Mouse (Mus musculus) left cerebral cortex, postnatal 14 days (tissue): Measurements from ENCODE around the gene Tcp10b. TPM values are rescaled to one million over a fixed set of nuclear protein-coding genes. Genes with fewer than 3 reads are reported as not detected.
"Not testable (repeated sequence)": the region's sequence is repeated elsewhere in the genome, so short reads cannot be mapped to it uniquely, and the experiment has no call there.

Source experiments
- DNase-seq, 2 experiments: peaks; one replicate each; pipeline ENCODE4 v3.0.0; 2021 to 2022; ENCODE audit warnings: low spot score in 2 of 2, mixed read lengths in 1 of 2
- intact Hi-C: fragments of 180-260 bp; cut with DNase I; formaldehyde crosslinking; loops from one replicate; pipeline ENCODE4 v1.15.1; 2025
- long read RNA-seq, 2 experiments: library from polyadenylated mRNA; stranded (forward); transcript quantifications; one replicate each; pipeline ENCODE4 v2.0.0; 2021
- total RNA-seq, 2 experiments: library from RNA; stranded (reverse); gene quantifications; 2 replicates each; pipeline ENCODE4 v1.2.3; 2021

The Tcp10b gene
- under 1 TPM in 1 of 2 experiments, not detected in 1; 0.23 TPM for total RNA-seq
- long read RNA-seq, experiment 1, partial matches to known transcripts, result 0 of 1 reads
- long read RNA-seq, experiment 1, other reads (novel, unspliced or antisense), result 1 of 1 reads
- long read RNA-seq, experiment 2, result 0 reads

DNA sequence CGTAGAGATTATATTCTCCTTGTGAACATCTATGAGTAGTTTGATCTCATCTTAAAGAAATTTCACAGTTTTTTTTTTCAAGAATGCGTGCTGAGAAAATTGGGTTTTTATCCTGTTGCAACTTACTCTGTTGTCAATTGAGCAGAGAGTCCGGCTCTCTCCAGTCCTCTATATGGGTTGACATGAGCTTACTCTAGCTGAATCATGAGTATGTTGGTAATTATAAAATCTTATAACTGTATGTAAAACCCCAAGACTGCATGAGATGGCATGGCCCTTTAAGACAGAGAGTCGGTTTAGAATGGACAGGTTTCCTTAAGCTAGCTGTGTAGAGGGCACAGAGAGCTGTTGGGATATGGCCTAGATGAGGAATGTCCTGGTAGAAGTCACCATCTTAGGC is at the start of gene Tcp10b:
TSS of gene Tcp10b (plus strand) at position 301 of the 400 bp plus-strand sequence.
- intact Hi-C loops, DNase-seq: not testable (repeated sequence)

DNA sequence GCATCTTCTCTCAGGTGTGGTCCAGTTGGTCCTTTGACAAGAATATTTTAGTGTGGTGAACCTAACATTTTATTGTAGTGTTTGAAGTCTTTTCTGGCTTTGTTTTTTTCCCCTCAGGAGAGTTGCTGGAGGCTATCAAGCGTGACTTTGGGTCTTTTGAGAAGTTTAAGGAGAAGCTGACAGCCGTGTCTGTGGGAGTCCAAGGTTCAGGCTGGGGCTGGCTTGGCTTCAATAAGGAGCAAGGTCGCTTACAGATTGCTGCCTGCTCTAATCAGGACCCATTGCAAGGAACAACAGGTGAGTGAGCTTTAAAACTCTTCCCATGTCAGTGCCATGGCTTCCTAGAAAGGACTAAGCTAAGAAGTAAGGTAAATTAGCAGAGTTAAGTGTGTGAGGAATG is 47.6 kb upstream of the Tcp10b start:
- intact Hi-C loops, result no loop called here
- DNase-seq, result no peak

DNA sequence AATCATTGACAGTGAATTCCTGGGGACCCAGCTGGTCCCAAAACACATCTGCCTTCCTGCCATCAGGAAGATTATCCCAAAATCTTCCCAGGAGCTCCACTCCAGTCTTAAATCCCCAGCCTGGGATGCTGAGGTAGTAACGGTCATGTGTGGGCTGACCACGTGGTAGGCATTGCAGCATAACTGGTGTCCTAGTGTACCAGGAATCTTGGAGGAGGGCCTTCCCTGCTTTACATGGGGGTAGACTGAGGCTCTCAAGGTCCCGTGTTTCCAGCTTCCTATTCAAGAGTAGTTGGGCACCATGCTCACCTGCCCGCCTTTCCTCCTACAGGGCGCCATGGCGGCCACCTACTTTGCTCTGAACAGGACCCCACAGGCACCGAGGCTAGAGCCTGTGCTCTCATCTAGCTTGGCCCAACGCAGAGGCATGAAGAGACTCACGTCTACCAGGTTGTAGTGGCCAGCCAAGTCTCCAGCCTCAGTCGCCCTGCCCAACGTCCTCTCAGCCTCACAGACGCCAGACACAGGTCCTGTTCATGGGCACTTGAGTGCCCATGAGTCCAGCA is 24.2 kb upstream of the Tcp10b start:
- intact Hi-C loops, DNase-seq: not testable (repeated sequence)

DNA sequence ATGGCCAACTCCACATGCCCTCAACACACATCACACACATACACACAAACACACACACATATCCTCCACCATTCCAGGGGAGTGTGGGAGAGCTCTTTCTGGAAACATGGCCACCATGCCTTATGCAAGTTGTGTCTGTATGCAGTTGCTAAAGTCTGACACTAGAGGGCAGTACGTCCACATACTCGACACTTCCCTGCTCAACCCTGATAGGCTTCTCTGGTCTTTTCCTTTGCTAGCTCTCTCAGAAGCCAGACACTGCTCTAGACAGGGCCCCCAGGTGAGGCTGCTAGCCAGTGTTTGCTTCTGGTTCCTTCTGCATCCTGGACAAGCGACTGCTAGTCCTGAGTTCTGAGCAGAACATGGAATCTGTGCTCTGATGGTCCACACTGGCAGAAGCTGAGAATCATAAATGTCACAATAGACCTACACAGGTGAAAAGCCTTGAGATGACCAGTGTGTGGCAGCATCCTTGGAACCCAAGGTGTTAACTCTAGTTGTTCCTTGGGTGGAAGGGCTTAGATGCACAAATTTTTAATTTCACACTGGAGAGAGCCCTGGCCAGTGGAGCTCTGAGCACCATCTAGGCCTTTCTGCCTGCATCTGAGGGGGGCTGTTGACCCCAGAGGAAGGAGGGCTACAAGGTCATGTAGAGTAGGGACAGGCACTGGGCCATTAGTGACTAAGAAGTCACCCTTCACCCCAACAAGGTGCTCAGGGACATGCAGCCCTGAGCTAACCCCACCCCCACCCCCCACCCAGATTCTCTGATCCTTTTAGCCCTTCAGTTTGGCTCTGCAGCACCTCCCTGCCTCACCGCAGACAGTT is 16.8 kb upstream of the Tcp10b start:
- intact Hi-C loops, result not testable (repeated sequence)
- peak; percentile 73 to 78 for DNase-seq

DNA sequence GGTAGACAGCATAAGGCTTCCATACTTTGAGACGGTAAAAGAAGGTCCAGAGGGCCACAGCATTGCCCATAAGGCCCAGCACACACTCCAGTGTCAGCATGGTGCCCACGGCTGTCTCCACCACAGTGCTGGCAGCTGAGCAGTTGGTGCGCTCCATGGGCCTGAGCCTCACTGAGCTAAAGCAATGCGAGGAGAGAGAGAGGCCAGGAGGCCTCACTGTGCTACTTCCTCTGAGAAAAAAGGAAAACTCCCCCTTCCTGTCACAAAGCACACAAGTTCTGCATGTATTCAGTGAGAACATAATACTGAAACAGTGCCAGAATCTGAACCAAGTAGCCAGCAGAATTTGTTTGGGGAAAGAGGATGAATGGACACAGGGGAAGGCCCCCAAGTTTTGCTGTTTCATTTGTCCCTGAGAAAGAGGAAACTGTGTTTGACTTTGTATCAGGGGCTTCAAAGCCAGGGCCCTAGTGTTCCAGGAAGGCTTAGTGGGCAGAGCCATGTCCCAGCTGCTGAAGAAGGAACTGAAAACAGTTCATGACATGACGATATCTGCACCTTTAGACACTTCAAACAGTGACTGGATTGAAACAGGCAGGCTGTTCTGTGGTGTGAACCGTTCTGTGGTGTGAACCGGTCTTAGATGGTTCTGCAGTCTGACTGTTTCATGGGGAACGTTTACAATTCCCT is 8.6 kb upstream of the Tcp10b start, which contains the start of gene Gpr31b:
TSS of gene Gpr31b (minus strand) at position 173 of the 690 bp plus-strand sequence.
- DNase-seq, intact Hi-C loops: not testable (repeated sequence)

DNA sequence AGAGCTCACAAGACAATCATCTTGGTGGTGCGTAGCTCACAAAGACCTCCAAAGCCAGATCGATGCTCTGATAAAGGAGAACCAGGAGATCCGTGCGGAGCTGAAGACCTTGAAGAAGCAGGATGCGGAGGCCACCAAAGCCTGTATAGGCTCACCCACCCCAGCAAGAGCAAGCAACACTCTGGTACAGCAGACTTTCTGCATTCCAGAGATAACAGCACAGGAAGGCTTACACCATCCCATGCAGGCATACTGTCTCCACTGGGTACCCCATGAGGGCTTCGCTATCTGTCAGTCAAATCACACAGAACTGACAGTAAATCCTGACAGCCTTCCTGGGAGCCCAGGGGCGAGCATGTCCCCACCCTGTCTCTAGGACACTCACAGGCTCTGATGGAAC is 2.0 kb downstream of the Tcp10b start:
- intact Hi-C loops, DNase-seq: not testable (repeated sequence)

DNA sequence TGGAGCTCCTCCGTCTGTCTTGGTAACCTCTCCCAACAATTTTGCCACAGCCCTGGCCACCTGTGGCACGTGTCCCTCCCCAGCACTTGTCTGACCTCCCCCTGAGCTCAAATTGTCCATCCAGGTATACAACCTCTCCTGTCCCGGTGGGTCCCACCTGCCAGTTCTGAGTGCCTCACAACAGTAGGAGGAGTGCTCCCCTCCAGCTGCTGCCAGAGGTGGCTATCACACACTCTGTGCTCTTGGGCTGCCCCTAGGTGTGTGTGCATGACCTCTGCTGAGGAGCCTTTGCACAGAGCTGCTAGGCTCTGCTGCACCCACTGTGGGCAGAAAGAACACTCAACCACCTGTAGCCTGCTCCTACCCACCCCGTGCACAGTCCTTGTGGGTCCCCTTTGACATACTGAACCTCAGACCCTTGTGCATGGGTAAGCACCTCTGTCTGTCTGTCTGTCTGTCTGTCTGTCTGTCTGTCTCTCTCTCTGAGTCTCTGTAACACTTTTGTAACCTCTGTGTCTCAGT is 7.0 kb downstream of the Tcp10b start:
- intact Hi-C loops, DNase-seq: not testable (repeated sequence)

DNA sequence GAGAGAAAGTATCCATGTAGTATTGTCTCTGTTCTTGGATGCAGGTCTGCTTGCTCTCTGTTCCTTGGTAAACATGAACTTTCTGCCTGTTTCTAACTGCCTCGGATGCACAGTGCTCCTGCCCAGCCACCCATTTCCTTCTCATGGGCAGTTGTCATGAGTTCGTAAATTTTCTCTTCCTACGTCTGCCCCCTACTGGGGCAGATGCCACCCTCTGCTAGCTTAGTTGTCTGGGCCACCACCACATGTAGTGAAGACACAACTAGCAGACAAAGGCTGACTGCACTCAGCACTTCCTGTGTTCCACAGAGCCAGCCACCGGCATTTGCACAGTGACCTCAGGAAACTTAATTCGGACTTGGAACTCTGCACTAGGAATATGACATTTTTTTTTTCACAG is 8.3 kb downstream of the Tcp10b start:
- DNase-seq, intact Hi-C loops: not testable (repeated sequence)

DNA sequence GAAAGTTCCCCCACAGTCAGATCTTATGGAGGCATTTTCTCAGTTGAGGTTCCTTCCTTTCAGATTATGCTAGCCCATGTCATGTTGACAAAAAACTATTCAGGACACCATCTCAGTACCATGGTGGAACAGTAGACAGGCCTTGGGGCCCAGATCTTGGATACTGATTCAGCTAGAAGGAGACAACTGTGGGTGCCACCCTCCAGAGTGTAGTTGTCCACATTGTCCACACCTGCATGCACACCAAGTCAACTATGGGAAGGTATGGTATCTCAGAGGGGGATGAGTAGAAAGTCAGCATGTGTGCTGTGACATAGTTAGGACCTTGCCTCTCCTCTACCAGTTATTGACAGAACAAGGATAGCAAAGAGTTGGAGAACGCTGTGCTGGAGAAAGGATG is 30.6 kb downstream of the Tcp10b start:
- DNase-seq, intact Hi-C loops: not testable (repeated sequence)

DNA sequence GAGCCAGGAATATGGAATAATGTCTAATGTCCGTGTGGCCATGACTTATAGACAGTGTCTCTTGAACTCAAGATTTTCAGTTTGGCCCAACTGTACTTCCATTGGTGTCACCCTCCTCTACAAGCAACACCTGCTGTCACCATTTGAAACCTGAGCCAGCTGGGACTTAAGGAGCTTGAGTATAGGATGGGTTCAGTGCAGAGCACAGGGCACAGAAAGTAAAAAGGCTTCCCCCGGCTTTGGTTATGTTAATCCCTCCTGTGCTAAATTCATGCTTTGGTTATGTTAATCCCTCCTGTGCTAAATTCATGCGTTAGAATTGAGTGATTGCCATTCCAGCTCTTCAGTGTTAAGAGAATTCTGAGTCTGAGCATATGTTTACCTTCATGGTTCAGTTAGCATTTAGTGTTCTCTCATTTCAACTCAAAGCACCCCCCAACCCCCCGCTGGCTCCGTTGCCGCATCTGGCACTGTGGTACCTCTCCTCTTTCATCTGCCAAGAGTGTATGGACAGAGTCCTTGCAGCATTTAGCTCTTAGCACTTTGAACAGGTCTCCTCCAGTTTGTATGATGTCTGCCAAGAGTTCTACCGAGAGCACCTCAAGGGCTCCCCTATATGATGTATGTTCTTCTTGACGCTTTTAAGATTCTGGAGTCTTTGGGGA is 31.3 kb downstream of the Tcp10b start:
- DNase-seq, intact Hi-C loops: not testable (repeated sequence)

DNA sequence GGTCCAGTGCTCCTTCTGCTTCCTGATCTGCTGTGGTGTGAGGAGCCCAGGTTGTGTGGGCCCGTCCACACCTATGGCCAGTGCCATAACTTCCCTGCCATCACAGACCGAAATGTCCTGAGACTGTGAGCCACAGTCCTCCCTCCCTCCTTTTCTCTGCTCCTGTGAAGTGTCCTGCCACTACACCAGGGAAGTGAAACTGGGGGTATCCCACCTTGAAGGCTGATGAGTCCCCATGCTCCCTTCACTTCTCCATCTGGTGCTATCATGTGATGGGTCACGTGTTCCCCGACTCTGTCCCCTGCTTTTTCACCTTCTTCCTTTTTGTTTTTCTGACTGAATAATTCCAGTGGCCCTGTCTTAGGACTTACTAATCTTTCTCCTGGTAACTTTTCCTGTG is 32.1 kb downstream of the Tcp10b start:
- intact Hi-C loops, DNase-seq: not testable (repeated sequence)

DNA sequence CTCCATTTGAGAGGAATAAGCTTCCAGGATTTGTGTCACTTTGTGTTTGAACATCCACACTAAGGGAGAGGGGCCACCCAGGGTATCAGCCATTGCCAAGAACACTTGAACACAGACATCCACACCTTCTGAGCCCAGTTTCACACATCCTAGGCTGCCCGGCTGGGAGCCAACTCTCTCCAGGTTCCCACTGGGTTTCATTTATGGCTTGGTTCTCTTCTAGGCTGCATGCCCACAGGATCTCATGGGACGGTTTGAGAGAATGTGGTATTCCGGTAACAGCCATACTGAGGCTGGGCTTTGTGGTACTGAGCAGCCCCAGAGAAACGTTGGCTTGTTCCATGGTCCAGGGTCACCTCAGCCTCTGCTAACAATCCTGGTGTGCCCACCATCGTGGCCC is 45.7 kb downstream of the Tcp10b start:
- peak; percentile 44 to 73 for DNase-seq

DNA sequence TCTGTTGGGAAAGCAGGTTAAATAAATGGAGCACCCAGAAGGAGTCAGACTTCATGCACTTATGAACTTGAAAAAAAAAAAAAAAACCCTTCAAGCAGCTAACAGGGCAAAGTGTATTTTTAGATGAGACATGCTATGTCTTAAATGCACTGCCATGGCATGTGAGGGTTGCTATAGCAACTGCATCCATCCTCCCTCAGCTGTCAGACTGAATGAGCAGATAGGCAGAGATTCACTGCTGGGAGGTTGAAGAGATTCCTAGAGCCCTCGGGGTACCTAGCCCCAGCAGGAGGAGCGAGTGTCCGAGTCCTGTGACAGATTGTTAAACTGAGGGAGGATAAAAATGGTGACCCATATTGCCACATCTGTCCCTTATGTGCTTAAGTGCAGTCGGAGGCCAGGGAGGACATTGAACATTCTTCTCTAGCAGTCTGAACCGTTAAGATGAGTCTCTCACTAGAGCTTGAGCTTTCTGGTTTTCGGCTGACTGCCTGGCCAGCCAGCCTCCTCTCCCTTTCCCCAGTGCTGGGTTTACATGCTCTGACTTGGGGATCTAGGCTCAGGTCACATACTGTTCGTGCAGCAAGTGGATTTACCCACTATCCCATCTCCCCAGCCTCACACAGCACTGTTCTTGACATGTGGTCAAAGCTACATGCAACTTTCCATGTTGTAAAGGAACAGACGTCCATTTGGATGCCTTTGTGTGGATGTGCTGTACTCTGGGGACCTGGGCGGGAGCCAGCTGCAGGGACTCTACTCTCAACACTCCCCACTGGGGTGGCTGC is 51.8 kb downstream of the Tcp10b start:
- intact Hi-C loops, DNase-seq: not testable (repeated sequence)

More for the DNA sequence above, 45.7 kb downstream of the Tcp10b start:
- intact Hi-C loops, result not testable (repeated sequence)

DNA sequence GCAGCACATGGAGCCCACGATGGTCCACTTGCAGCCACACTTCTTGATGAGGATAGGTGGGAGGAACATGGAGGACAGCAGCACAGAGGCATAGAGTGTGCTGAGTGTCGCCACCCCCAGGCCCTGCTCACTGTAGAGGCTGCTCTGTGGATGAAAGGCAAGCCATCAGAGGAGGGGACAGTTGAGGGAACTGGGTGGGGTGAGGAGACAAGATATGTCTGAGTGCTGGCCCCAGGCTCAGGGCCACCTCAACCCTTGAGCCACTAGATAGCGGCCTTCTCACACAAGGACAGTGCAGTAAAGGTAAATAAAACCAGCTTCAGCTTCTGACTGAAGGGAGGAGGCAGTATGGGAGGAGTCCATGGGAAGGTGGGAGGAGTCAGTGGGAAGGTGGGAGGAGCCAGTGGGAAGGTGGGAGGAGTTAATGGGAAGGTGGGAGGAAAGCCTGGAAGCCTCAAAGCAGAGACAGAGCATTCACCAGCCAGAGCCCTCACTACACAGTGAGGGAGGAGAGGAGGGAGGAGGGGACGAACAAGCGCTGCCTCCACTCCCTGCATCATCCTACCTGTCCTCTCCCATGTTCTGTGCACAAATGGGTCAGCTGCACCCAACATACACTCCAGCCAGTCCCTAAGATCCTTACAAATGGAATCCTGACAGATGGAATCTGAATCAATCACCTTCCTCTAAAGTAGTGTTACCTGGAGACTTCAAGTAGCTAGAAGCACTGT is 62.6 kb downstream of the Tcp10b start:
- DNase-seq, intact Hi-C loops: not testable (repeated sequence)

DNA sequence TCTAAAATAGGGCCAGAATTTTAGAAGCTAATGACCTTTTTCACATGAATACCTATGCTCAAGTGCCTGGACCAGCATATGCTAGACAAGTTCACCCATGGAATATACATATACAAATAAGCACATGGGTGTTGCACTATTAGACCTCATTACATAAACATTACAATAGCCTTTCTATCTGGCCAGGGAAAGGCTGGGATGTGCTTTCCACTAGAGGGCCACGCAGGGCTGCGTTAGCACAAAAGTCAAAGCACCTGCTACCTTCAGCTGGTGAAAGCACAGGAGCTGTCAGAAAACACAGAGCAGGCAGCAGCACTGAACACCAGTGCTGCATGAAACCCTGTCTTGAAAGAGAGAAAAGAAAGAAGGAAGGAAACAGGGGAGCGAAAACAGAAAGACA is 63.3 kb downstream of the Tcp10b start:
- intact Hi-C loops, result not testable (repeated sequence)

DNA sequence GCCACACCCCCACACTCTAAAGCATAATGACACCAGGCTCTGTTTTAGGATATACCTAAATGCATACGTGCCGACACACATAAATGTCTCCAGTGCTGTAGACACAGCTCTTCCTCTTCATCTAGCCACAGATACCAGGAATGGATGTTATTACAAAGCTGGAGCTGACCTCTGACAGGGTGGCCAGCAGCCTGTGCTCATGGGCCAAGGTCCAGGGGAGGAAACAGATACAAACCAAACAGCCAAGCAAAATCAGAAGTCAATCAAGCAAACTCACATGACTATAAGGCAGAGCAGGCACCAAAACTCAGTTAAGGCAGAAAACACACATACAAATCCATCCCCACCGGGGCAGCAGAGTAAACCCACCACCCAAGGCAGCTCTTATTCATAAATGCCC is 68.4 kb downstream of the Tcp10b start:
- intact Hi-C loops, DNase-seq: not testable (repeated sequence)

More for the DNA sequence above, 63.3 kb downstream of the Tcp10b start:
- not testable (repeated sequence) for DNase-seq

DNA sequence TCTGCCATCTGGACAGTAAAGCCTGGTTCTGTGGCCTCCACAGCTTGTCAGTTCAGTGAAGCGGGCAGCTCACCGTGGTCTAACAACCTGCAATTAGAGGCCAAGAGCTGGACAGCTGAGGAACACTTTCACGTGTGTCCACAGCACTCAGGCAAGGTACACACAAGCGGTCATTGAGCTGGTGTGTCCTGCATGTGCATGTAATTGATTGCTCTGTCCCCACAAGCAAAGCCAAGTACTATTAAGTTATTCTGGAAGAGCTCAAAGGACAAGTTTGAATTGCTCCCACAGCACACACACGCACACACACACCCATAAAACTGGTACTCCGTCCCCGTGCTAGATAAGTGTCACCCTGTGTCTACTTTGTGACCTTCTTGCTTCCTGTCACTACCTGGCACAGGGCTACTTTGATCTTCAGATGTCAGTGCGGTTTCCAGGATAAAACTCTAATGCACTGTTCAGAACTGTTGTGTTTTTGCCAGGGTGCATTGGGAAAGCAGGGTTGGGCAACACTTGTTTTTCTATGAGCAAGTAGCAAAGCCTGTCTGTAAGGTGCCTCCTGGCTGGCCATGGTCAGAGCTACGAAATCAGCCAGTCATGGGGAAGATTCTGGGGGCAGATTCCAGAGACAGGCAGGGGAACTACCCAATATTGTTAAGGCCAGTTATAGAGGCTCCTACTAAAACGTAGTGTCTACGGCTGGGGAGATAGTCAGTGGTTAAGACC is 69.0 kb downstream of the Tcp10b start:
- intact Hi-C loops, DNase-seq: not testable (repeated sequence)
